Mouse (Mus musculus) T-cell, adult 2 months (primary cell): ENCODE results near the gene Nlrx1.
"Not testable (repeated sequence)": the region's sequence is repeated elsewhere in the genome, so short reads cannot be mapped to it uniquely, and the experiment has no call there.

Experiments used
- DNase-seq: peaks from one replicate; pipeline ENCODE4 v3.0.0; 2022; ENCODE audit warnings: low spot score

Nlrx1 gene

DNA sequence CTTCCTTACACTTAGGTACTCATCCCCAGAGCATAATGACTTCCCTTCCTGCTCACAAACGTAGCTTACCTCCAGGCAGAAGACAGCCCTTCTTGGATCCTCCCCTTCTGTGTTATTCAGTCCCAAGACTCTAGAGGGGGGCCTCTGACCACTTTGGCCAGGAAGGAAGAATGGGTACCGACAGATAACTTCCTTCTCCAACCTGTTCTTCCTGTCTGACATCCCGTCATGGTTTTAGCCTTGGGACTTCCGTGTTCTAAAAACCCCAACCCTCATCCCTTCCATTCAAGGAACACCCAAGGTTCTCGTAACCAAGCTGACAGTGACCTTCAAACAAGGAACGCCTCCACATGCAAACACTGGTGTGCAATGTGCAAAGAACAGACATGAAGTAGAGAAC, at the start of gene Nlrx1:
Nlrx1 (minus strand) TSS at position 168 of the 400 bp plus-strand sequence.
- peak; percentile 18 for DNase-seq

DNA sequence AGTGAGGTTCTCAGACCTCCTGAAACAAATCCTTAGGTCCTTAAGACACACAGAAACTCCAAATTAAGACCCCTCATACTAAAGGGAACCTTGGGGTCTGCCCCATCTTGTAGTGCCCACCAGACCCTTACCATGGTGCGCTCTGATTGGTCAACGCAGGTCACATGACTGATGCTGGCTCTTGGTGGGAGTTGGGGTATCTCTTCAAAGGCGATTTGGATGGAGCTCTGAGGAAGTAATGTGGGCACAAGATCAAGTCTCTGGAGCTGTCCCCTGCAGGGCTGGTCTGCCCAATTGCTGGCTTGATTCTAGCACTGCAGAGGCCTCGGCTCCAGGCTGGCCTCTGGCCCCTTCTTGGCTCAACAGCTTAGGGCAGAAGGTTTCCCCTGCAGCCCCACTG, 49.1 kb upstream of the Nlrx1 start:
- no peak for DNase-seq

DNA sequence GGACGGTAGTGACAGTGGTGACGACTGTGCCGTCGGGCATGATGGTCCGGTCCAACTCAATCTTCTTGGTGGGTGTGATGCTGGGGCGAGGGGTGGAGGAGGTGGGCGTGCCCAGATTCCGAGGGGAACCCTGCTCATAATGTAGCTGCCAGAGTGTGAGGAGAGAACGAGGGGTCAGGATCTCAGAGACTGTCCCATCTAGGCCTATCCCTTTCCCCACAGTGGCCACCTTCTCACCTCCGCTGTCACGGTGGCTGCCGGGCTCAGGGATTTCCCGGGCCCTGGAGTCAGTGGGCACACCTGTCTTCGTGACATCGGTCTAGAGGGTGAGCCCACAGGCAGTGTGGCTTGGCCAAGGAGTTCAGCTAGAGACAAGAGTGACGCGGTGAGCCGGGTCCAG, 46.5 kb upstream of the Nlrx1 start:
- DNase-seq = no peak

DNA sequence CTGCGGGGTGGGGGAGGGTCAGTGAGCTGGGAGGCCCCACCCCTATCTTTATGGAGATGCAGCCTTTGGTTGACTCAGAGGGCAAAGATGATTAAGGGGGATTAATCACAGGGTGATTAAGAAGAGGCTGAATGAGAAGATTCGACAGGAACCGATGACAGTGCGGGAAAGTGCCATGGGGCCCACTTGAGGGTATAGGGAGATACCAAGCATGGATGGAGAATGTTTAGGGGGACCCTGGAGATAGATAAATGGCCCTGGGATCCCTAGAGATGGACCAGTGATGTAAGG, 45.8 kb upstream of the Nlrx1 start:
- no peak for DNase-seq

DNA sequence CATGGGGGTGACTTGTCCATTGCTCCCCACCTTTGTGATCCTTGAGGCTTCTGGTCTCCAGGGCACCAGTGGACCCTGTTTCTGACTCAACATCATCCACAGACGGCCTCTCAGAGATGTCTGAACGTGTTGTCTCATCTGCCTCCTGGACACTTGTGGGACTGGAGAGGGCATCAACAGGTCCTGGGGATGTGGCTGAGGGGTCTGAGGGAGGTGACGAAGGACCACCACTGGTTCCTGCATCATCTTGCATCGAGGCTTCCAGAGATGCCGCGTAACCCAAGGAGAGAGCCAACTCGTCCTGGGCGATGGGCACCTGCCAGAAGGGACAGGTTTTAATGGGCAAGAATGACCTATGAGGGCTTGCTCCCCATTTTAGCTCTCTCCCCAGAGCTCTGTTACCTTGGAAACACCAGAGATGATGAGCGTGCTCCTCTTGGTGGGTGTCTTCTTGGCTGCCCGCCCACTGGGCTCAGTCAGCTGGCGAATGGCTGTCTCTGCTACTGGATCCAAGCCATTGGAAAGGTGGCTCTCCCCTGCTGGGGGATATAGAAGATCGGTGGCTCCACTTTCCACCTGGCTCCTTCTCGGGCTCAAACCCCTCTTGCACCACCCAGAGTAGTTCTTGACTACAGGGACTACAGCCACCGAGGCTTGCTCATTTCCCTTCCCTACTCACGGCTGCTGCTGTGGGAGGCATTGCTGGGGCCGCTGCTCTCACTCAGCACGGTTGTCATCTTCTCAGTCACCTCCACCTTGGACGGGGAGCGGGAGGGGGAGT, 45.3 kb upstream of the Nlrx1 start:
- no peak for DNase-seq

DNA sequence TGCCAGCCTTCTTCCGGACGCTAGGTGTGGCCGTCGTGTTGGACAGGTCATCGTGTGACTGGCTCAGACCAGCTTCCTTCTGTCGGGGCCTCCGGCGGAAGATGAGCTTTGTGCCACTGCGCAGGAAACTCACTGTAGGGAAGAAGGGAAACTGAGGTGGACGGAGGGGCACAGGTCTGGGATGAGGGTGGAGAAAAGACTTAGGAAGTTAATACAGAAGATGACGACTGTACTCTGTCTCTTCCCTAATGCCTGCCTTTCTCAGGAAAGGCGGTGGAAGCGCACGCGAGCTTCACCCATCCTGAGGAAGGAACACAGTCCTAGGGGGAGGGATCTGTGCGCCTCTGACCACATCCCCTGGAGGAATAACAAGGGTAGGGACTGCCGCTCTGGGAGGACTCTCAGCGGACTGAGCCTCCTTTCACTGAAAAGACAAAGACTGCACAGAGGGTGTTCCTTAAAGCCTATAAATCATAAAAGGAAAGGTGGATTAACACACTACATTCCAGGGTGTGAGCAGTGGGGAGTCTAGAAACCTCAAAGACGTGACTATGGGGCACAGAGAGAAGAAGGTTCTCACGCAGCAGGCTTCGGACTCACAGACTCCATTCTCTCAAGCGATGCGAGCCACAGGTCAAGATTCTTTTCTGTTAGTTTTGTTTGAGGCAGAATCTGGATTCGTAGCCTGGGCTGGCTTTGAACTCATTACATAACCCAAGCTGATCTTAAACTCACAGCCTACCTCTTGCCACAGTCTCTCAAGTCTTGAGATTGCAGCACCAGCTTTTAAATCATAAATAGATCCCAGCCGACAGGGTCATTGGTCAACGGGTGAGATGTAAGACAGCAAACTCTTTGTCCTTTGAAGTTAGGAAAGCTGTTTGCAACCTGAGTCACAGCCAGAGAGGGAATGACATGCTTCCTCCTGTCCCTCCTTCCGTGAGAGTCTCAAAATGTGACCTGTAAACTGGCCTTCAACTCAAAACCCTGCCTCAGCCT, 43.0 kb upstream of the Nlrx1 start:
- DNase-seq = no peak

DNA sequence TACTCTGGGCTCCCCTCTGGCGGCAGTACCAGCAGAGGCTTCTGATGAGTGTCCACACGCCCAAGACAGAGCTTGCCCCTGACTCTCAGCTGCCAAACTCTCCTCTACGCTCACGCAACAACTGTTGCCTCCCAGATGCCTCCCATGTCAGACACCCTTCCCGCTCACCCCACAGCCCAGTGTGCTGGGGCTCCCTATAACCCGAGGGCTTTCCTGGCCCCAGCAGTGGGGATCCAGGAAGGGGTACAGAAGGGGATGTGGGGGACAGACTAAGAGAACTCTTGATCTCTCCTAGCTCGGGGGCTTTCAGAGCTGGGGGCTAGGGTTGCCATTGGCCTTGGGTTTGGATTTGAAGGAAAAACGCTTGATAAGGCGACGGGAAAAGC, 42.3 kb upstream of the Nlrx1 start:
- no peak for DNase-seq

DNA sequence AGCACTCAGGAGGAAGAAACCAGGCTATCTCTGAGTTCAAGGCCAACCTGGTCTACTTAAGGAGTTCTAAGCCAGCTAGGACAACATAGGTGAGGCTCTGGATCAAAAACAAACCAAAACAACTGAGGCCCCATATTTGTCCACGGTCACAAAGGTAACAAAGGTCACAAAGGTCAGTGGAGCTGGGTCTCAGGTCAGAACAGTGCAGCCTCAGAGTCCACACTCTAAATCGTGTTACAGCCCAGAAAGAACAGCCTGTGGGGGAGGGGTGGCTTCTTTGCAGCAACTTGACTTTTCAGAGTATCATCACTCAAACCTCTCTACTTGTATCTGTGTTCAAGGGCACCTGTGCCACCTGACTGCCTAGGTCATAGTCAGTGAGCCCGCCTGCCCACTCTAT, 41.4 kb upstream of the Nlrx1 start:
- DNase-seq = no peak

DNA sequence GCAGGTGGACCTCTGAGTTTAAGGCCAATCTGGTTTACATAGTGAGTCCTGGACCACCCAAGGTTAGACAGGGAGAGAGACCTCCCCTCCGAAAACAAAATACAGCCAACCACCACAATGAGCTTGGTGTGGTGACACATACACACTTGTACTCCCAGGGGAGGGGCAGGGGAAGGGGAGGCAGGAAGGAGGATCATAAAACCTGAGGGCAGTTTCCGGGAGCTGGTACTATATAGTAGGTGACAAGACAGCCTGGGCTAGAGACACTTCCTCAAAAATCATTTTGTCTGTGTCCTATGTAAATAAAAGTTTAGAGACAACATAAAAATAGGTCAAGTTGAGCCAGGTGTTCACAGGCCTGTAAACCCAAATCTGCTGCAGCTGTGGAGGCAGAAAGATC, 38.8 kb upstream of the Nlrx1 start:
- DNase-seq = no peak

DNA sequence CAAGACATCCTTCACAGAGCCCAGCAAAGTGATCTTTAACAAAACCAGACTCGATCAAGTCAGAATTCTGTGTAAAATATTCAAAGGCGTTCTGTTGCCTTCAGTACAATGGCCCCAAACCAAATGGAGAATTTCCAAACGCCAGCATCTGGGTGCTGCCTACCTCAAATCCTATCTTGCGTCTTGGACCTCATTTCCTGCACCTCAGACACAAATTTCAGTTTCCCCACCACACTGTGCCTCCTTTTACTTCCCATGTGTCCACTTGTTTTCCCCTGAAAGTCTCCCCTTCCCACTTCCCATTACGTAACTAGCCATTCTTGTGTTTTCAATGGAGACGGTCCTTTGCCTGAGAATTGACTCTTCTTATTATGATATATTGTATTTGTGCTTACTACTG, 38.1 kb upstream of the Nlrx1 start:
- DNase-seq = no peak

DNA sequence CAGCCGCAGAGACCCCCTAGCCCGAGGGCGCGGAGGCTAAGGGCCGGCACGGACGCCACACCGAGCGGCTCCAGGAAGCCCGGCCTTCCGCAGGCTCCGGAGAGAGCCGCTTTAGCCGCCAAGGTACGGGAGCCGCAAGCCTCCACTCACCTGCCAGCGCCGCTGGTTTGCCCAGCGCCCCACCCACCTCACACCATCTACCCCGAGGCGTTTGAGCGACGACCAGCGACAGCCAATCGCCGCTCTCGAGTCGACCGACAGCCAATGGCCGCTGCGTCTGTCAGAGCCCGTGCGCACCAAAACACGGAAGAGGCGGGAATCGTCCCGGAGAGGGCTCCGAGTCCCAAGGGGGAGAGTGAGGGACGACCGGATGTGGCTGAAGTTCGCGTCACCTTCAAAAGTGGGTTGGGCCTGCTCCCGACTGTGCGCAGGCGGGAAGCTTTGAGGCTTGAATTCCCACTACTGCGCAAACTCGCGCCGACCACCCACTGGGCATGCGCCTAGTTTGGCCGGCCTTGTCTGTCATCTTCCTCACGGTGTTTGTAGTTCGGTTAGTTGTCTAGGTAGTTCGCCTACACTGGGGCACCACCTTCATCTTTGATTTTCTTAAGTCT, 37.2 kb upstream of the Nlrx1 start, which contains the start of gene Hinfp:
Hinfp (minus strand) TSS at position 206 of the 614 bp plus-strand sequence.
- peak; percentile 99 for DNase-seq

DNA sequence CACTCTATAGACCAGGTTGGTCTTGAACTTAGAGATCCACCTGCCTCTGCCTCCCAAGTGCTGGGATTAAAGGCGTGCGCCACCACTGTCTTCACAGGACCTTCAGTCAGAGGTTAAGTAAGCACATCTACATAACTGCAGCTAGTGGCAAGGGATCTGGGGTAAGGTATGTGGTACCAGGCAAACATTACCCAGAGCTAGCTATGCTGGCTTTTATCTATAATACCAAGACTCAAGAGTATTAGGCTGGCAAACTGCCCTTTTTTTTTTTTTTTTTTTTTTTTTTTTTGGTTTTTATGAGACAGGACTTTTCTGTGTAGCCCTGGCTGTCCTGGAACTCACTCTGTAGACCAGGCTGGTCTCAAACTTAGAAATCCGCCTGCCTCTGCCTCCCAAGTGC, 31.6 kb upstream of the Nlrx1 start:
- DNase-seq = not testable (repeated sequence)

DNA sequence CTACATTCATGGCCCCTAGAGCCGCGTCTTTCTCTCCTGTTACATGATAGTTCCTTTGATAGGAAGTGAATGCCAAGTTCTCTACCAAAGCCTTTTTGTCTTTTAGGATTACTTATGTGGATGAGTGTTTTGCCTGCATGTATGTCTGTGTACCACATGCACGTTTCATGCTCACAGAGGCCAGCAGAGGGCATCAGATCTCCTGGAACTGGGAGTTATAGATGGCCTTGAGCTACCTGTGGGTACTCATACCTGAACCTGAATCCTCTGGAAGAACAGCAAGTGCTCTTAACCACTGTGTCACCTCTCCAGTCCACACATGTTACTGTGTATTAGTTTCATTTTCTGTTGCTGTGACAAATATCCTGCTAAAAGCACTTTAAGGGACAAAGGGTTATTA, 24.1 kb upstream of the Nlrx1 start:
- peak; percentile 58 for DNase-seq

DNA sequence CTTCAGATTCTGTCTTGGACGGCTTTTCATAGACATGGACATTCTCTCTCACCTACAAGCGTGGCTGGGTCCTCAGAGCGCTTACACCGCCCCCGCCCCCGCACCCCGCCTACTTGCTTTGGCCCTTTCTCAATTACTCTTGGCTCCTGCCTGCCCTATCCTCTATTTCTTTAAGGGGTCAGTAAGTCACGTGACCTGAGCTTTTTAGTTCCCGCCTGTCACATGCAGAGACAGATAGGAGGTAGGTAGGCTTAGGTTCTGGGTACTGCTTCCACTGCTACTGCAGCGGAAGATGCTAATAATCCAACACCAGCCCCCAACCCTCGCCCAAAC, 20.5 kb upstream of the Nlrx1 start:
- no peak for DNase-seq

DNA sequence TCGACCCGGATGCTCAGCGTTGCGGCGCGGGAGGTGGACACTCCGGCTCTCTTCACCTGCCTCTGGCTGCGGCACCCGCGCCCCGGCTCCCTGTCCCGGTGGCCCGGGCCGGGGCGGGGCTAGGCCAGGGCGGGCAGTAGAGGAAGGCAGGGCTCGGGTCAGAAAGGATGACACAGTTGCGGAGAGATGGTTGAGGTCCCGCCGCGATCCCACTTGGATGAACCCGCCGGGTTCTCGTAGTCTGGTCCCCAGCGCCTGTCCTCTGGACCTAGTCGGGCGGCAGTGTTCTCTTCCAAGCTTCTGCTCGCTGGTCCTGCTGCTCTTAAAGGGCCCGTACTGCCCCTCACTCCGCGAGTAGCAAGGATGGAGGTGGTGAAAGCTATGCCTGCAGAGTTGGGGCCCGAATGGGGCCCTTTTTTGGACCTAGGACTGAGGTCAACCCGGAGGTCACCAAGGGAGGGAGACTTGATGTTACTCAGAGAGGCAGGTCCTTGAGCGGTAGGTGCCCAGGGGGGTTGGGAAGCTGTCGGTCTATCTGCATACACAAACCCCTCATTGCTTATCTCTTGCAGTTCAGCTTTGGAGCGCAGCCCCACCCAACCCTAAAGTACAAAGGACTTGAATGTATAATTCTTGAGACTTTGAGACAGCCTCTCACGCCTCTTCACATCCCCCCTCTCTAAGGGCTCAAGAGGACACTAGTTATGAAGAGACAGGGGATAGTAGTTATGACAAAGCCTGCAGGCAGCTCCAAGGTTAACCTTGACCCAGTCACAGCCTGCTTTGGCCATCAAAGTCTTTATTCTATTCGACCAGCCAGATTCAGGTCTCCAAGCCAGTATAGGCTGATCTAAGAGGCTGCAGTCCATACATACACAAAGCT, 19.9 kb upstream of the Nlrx1 start, which contains the start of gene Abcg4:
Abcg4 (minus strand) TSS at position 540 of the 883 bp plus-strand sequence.
- no peak for DNase-seq

DNA sequence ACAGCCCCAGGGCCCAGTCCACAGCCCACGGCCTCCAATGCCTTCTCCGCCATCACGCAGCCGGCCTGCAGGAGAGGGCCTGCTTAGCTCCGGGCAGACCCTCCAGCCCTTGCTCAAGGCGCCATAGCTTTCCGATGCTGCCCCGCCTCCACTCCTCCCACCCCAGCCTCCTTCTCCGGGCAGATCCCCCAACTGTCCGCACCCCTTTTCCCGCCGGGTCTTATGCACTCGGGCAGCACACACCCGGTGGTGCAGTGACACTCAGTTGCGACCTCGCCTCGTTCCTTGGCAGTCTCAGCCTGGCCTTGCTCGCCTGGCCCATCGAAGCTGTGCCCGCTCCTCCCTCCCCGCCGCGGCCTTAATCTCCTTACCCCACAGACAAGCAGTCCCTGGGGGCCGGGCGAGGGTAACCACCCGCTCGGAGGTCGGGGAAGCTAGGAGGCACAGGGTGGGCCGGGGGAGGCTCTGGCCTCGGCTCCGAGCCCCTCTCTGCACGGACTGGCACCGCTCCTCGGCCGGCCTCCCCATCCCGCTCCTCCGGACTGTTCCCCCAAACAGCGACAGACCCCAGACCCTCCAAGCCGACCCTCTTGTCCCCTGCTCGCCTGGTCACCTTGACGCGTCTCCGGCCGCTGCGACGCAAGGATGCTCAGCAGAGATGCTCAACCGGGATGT, 19.1 kb upstream of the Nlrx1 start:
- DNase-seq = no peak

DNA sequence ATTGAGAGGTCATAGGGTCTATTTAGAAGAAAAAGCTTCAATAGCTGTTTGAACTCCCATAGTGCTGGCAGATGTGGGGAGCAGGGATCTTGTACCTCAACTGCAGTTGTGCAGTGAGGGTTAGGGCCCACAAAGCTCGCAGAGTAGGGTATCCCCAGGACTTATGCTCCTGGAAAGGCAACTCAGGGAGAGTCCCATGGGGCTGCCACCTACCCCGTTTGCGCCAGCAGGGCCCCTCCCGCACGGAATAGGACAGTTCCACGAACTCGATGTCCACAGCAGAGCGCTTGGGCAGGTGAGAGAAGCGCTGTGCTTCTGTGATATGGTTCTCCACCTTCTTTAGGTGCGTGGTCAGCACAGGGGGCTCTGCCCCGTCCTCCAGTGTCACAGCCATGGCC, 18.6 kb upstream of the Nlrx1 start:
- no peak for DNase-seq

DNA sequence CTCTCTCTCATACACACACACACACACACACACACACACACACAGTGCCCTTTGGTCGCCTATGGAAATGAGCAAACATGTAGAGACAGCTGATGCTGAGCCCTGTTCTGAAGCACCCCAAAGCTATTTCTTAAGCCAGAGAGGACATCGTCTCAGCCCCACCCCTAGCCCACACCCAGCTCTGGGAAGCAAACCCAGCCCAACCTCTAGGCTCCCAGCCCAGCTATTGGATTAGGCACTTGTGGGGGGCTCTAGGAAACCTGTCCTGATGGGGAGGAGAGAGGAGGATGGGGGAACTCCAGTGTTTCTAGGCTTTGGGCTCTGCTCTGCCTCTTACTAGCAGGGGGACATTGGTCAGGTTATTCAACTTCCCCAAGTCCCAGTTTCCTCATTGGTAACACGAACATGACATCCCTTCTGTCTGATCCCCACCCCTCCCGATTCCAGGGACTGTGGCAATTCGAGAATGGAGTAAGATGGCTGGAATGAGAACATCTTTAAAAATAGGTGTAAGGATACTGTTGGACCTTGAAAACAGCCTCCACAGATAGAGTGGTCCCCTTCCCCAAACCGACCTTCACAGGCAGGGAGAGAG, 18.0 kb upstream of the Nlrx1 start:
- no peak for DNase-seq

DNA sequence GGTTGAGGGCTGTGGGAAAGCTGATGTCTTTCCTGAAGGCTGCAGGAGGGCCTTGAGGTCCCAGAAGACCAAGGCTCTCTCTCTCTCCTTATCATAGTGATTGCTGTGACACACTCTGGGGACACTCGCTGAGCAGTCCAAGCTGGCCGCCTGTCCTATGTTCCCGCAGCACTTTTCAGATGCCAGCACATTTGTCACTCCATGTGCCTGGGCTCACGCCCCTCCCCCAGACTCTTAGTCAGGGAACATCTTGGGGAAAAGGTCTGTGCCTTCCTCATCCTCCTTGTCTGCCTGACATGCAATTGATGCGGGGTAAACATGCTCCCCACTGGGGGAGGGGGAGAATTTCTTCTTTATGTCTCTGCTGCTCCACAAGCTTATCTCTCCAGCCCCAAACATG, 14.8 kb upstream of the Nlrx1 start:
- DNase-seq = no peak

DNA sequence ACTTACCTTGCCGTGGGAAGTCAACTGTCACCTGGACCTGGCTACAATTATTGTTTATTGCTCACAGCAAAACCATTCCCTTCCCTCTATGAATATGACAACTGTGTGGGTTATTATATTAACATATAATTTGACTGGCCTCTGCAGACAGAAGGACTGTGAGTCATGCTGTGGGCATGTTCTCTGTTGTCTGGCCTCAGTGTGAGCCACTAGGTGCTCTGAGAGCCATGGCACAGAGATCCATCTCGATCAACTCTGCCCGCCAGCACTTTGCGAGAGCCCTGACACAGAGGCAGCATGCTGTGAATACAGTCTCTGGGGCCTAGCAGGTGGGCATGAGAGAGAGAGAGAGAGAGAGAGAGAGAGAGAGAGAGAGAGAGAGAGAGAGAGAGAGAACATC, 1.6 kb upstream of the Nlrx1 start:
- no peak for DNase-seq

DNA sequence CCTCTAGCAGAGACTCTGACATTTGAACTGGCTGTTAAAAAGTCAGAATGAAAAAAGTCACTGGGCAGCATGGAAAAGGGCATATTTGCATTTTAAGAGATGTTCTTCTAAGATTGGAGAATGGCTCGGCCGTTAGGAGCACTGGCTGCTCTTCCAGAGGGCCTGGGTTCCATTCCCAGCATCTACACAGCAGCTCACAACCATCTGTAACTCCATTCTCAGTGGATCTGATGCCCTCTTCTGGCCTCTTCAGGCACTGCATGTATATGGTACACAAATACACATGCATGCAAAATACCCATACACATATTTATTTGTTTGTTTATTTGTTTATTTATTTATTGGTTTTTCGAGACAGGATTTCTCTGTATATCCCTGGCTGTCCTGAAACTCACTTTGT, 678 bp upstream of the Nlrx1 start:
- DNase-seq = peak; percentile 41
